Mouse (Mus musculus) stomach, postnatal 0 days (tissue): ENCODE measurements at regions not wholly inside any gene's neighbourhood (a gene's known extent, or its start where the extent isn't known, plus 50 kb on each side); places are given as distances from the start of the nearest gene placed in this dataset.

Source experiments
- ATAC-seq: fragments of 200-750 bp; cut with Nextera tagmentation; 2 replicates; pipeline ENCODE4 v1.8.0; 2017; ENCODE audit not compliant: low FRiP score, low TSS enrichment
- DNase-seq: peaks from one replicate; pipeline ENCODE4 v3.0.0-alpha.2; 2016; ENCODE audit warnings: low spot score
- H3K27ac ChIP-seq: fragments of 300-500 bp; sonication (generic); replicated peaks from 2 replicates; pipeline ENCODE4 v1.5.1; 2014; ENCODE audit warnings: mild to moderate bottlenecking, control low read depth
- H3K27me3 ChIP-seq: fragments of 300-500 bp; sonication (generic); 2 replicates; pipeline ENCODE4 v1.6.1; 2014; ENCODE audit warnings: low read length; ENCODE audit not compliant: control insufficient read depth, insufficient read depth
- H3K36me3 ChIP-seq: fragments of 300-500 bp; sonication (generic); 2 replicates; pipeline ENCODE4 v1.6.1; 2014; ENCODE audit warnings: low read length, mixed read lengths; ENCODE audit not compliant: control insufficient read depth, insufficient read depth
- H3K4me1 ChIP-seq: fragments of 300-500 bp; sonication (generic); replicated peaks from 2 replicates; pipeline ENCODE4 v1.6.1; 2014; ENCODE audit warnings: antibody characterized with exemption; ENCODE audit not compliant: control insufficient read depth, insufficient read depth
- H3K4me2 ChIP-seq: fragments of 300-500 bp; sonication (generic); replicated peaks from 2 replicates; pipeline ENCODE4 v1.6.1; 2014; ENCODE audit warnings: low read depth, mild to moderate bottlenecking, control low read depth, moderate library complexity
- H3K4me3 ChIP-seq: fragments of 300-500 bp; sonication (generic); 2 replicates; pipeline ENCODE4 v1.5.1; 2014; ENCODE audit warnings: low read depth, low read length, control low read depth
- H3K9ac ChIP-seq: fragments of 300-500 bp; sonication (generic); 2 replicates; pipeline ENCODE4 v1.6.1; 2014; ENCODE audit warnings: mild to moderate bottlenecking, low read length, control low read depth, mixed read lengths
- H3K9me3 ChIP-seq: fragments of 300-500 bp; sonication (generic); 2 replicates; pipeline ENCODE4 v1.6.1; 2016; ENCODE audit warnings: low read length; ENCODE audit not compliant: control insufficient read depth
- CTCF ChIP-seq: IDR thresholded peaks from 2 replicates; pipeline ENCODE4 v1.5.1; 2016; ENCODE audit warnings: antibody characterized with exemption, low read depth, mild to moderate bottlenecking, moderate library complexity
- EP300 ChIP-seq: optimal IDR thresholded peaks from 2 replicates; pipeline ENCODE3; 2016; ENCODE audit warnings: antibody characterized with exemption
- WGBS: fragments of 180-500 bp; shearing (Covaris S2); extraction: QIAGEN DNeasy Blood & Tissue Kit; methylation state at CpG from one replicate; pipeline ENCODE4 v1.1.7; 2014; 5-methylcytosine and 5-hydroxymethylcytosine counted together

DNA sequence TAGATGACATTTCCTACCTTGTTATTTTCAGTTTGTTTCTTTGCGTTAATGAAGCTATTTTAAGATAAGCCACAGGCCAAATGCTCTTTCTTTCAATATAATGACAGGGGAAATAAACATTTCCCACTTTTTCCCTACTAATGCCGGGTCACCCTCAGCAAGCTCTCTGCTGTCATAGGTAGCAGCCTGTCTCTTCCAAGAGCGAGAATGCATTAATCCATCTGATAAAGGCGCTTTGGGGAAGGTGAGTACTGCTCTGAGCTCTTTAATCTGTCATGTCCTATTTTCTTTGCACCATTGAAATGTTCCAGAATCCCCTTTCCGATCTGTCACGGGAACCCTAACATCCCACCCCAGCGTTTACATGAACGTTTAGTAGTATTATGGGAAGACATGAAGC is 96.0 kb upstream of the Mrps30 start:
- TF ChIP-seq EP300 (no peak), CTCF (no peak)
- H3K4me2 ChIP-seq: no peak overlapping the region
- ATAC-seq (no peak), DNase-seq (no peak)
- no peaks in the 10 kb centered on the region for H3K36me3 ChIP-seq
- no peak overlapping the region for H3K27ac ChIP-seq
- WGBS: 43% methylated on average over 8 of the region's 8 CpGs
- no peaks in the 10 kb centered on the region for H3K9me3 ChIP-seq
- no peaks in the 10 kb centered on the region for H3K4me1 ChIP-seq
- no peak overlapping the region for H3K4me3 ChIP-seq
- no peaks in the 10 kb centered on the region for H3K27me3 ChIP-seq
- H3K9ac ChIP-seq: no peak overlapping the region

- no peaks in the 10 kb centered on the region for H3K36me3 ChIP-seq
- 70% methylated on average over 1 of the region's 1 CpGs for WGBS
- no peak overlapping the region for H3K9ac ChIP-seq
- no peaks in the 10 kb centered on the region for H3K4me1 ChIP-seq
- DNase-seq: no peak
- no peak overlapping the region for H3K4me2 ChIP-seq
- no peak for ATAC-seq
- no peak overlapping the region for H3K4me3 ChIP-seq
- H3K27ac ChIP-seq: no peak overlapping the region
- H3K9me3 ChIP-seq: no peaks in the 10 kb centered on the region
- no peaks in the 10 kb centered on the region for H3K27me3 ChIP-seq
- TF ChIP-seq CTCF: no peak
- no peak for TF ChIP-seq EP300
Observed at GRCm38 (mm10) chr13:118480237-118480636, 93.2 kb upstream of the Mrps30 start.

DNA sequence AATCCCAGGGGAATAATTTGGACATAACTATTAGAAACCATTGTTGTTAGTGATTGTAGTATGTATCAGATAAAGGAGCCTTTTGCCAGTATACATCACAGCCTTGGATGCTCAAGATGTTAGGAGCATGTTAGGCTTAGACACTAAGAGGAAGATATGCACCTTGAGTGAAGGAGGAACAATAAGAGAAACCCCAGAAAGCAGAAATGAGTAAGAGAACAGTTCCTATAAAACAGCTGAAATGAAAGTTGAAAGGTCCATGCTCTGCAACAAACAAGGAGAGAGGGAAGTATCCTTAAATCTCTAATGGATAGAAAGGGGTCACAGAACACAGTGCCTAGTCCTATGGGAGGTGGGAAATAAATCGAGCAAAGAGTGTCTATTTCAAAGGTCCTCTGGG is 91.4 kb upstream of the Mrps30 start:
- H3K27ac ChIP-seq: no peak overlapping the region
- no peaks in the 10 kb centered on the region for H3K36me3 ChIP-seq
- H3K27me3 ChIP-seq: no peaks in the 10 kb centered on the region
- no peak overlapping the region for H3K9ac ChIP-seq
- WGBS: 64% methylated on average over 1 of the region's 1 CpGs
- no peaks in the 10 kb centered on the region for H3K9me3 ChIP-seq
- DNase-seq (no peak), ATAC-seq (no peak)
- H3K4me1 ChIP-seq: no peaks in the 10 kb centered on the region
- H3K4me2 ChIP-seq: no peak overlapping the region
- TF ChIP-seq EP300 (no peak), CTCF (no peak)
- H3K4me3 ChIP-seq: no peak overlapping the region

DNA sequence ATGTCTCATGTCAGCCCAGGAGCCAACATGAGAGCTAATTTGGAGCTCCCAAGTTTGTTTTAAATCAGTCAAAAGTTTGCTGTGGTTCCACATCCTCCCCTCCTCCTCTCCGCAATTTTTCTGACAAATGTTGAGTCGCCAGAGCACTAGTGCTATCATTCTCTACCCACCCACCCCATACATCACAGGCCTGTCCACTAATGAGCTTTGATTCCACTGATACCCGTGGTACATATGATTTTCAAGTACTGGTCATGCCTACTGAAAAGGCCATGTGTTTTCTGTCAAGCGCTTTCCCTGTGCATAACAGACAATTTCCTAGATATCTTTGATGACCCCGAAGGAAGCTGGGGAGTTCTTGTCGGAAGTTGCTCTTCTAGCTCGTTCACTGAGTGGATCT is 85.5 kb upstream of the Mrps30 start:
- 56% methylated on average over 7 of the region's 7 CpGs for WGBS
- ATAC-seq (no peak), DNase-seq (no peak)
- Histone ChIP-seq H3K27me3 (no peaks in the 10 kb centered on the region), H3K27ac (no peak overlapping the region), H3K4me1 (no peaks in the 10 kb centered on the region), H3K36me3 (no peaks in the 10 kb centered on the region), H3K4me3 (no peak overlapping the region), H3K4me2 (no peak overlapping the region), H3K9me3 (no peaks in the 10 kb centered on the region), H3K9ac (no peak overlapping the region)
- no peak for TF ChIP-seq CTCF
- no peak for TF ChIP-seq EP300

DNA sequence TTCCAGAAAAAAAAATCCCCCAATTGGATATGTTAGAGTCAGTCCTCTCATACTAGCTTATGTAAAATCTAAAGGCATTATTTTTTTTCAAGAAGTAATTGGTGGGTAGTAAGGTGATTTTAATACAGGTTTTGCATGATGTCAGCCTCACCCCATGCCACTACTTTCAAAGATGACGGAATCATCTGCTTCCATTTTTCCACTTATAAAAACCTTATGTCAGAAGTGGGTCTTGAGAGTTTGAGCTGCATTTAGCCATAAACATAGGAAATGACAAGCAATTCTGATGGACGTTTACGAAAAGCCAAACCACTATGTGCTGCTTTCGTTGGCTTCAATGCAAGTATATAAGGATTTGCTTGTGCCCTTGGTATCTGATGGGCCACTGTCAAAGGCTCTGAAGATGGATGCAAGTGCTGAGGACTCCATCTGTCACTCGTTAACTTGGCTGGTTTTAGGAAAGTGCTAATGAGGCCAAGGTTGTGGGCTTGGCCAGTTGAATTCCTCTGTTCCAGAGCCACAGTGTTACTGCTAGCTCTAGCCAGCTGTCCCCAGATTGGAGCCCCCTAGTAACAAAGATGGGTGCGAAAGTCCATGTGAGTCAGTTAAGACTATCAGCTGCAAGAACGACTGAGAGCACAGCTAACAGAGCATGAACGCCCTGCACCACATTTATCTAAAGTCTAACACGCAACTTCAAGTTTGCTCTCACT is 72.8 kb upstream of the Mrps30 start:
- no peak for DNase-seq
- Histone ChIP-seq H3K4me1 (no peaks in the 10 kb centered on the region), H3K9ac (no peak overlapping the region), H3K4me2 (no peak overlapping the region), H3K9me3 (no peaks in the 10 kb centered on the region), H3K27ac (no peak overlapping the region), H3K36me3 (no peaks in the 10 kb centered on the region), H3K4me3 (no peak overlapping the region), H3K27me3 (no peaks in the 10 kb centered on the region)
- no peak for ATAC-seq
- WGBS: 76% methylated on average over 9 of the region's 9 CpGs
- no peak for TF ChIP-seq EP300
- TF ChIP-seq CTCF: no peak

GRCm38 (mm10) chr13:118448977-118449705 is 62.1 kb upstream of the Mrps30 start:
- H3K36me3 ChIP-seq: no peaks in the 10 kb centered on the region
- TF ChIP-seq EP300 (no peak), CTCF (no peak)
- no peaks in the 10 kb centered on the region for H3K4me1 ChIP-seq
- 60% methylated on average over 6 of the region's 6 CpGs for WGBS
- no peak overlapping the region for H3K4me3 ChIP-seq
- no peak overlapping the region for H3K27ac ChIP-seq
- DNase-seq (no peak), ATAC-seq (no peak)
- no peak overlapping the region for H3K9ac ChIP-seq
- no peaks in the 10 kb centered on the region for H3K27me3 ChIP-seq
- no peak overlapping the region for H3K4me2 ChIP-seq
- no peaks in the 10 kb centered on the region for H3K9me3 ChIP-seq
